Mouse (Mus musculus) kidney, embryonic 16.5 days (tissue): ENCODE results near the gene Ctdnep1. TPM values are rescaled to one million over a fixed set of nuclear protein-coding genes. Genes with fewer than 3 reads are reported as not detected.

Experiments
- ATAC-seq: fragments of 200-750 bp; cut with Nextera tagmentation; 2 replicates; pipeline ENCODE4 v1.8.0; 2017; ENCODE audit warnings: moderate TSS enrichment; ENCODE audit not compliant: low FRiP score, low TSS enrichment
- H3K27ac ChIP-seq: fragments of 300-500 bp; sonication (generic); 2 replicates; pipeline ENCODE4 v1.5.1; 2014; ENCODE audit warnings: low read length
- H3K27me3 ChIP-seq: fragments of 300-500 bp; sonication (generic); 2 replicates; pipeline ENCODE4 v1.6.1; 2014; ENCODE audit warnings: low read length, control low read depth, mixed read lengths; ENCODE audit not compliant: insufficient read depth
- H3K36me3 ChIP-seq: fragments of 300-500 bp; sonication (generic); 2 replicates; pipeline ENCODE4 v1.6.1; 2014; ENCODE audit warnings: low read length, control low read depth, mixed read lengths; ENCODE audit not compliant: insufficient read depth
- H3K4me1 ChIP-seq: fragments of 300-500 bp; sonication (generic); 2 replicates; pipeline ENCODE4 v1.6.1; 2014; ENCODE audit warnings: low read length, control low read depth, mixed read lengths; ENCODE audit not compliant: insufficient read depth
- H3K4me2 ChIP-seq: fragments of 300-500 bp; sonication (generic); replicated peaks from 2 replicates; pipeline ENCODE4 v1.6.1; 2014; ENCODE audit warnings: low read depth, low read length
- H3K4me3 ChIP-seq: fragments of 300-500 bp; sonication (generic); 2 replicates; pipeline ENCODE4 v1.5.1; 2014; ENCODE audit warnings: mild to moderate bottlenecking, low read length
- H3K9ac ChIP-seq: fragments of 300-500 bp; sonication (generic); replicated peaks from 2 replicates; pipeline ENCODE4 v1.6.1; 2014; ENCODE audit warnings: low read length
- H3K9me3 ChIP-seq: fragments of 300-500 bp; sonication (generic); 2 replicates; pipeline ENCODE4 v1.6.1; 2016; ENCODE audit warnings: low read length, control low read depth
- WGBS: fragments of 180-500 bp; shearing (Covaris S2); extraction: QIAGEN DNeasy Blood & Tissue Kit; methylation state at CpG from one replicate; pipeline ENCODE4 v1.1.7; 2014; 5-methylcytosine and 5-hydroxymethylcytosine counted together
- polyA plus RNA-seq: library from polyadenylated mRNA; unstranded; fragments of >200 nt; fragmentation: Nextera tagmentation; extraction: Ambion mirVana; gene quantifications from 2 replicates; pipeline ENCODE4 v1.2.1, GENCODE M21; 2015

The Ctdnep1 gene
- polyA plus RNA-seq, 1 experiment from 2014 or later, result 35.8 TPM

GRCm38 (mm10) chr11:70000396-70000898, 19.5 kb downstream of the Ctdnep1 start, which contains the start of gene Dvl2:
Dvl2 (plus strand) TSS chr11:70000595.
- Histone ChIP-seq H3K36me3 (peaks cover 34% of the 10 kb centered on the region), H3K27ac (peak within 1 kb of the TSS; percentile 97), H3K4me3 (peak within 1 kb of the TSS; percentile 80), H3K9me3 (no peaks in the 10 kb centered on the region), H3K9ac (peak within 1 kb of the TSS; percentile 87), H3K27me3 (no peaks in the 10 kb centered on the region), H3K4me1 (peaks cover 36% of the 10 kb centered on the region), H3K4me2 (peak within 1 kb of the TSS; percentile 82)
- ATAC-seq, result peak; percentile 33
- 1% methylated on average over 48 of the region's 48 CpGs for WGBS

- ATAC-seq, result no peak
- Histone ChIP-seq H3K27me3 (no peaks in the 10 kb centered on the region), H3K27ac (peak overlapping the region; percentile 97), H3K4me2 (peak overlapping the region; percentile 82), H3K9me3 (no peaks in the 10 kb centered on the region), H3K4me1 (peaks cover 36% of the 10 kb centered on the region), H3K4me3 (peak overlapping the region; percentile 80), H3K9ac (peak overlapping the region; percentile 87), H3K36me3 (peaks cover 41% of the 10 kb centered on the region)
- WGBS, result 11% methylated on average over 8 of the region's 8 CpGs
Measured at GRCm38 (mm10) chr11:70001159-70001558, 20.2 kb downstream of the Ctdnep1 start.

- peaks cover 48% of the 10 kb centered on the region for H3K36me3 ChIP-seq
- no peaks in the 10 kb centered on the region for H3K9me3 ChIP-seq
- peak overlapping the region; percentile 80 for H3K4me3 ChIP-seq
- H3K4me1 ChIP-seq, result peaks cover 36% of the 10 kb centered on the region
- peak overlapping the region; percentile 87 for H3K9ac ChIP-seq
- H3K27ac ChIP-seq, result no peak overlapping the region
- no peak for ATAC-seq
- H3K27me3 ChIP-seq, result no peaks in the 10 kb centered on the region
- peak overlapping the region; percentile 82 for H3K4me2 ChIP-seq
Measured at GRCm38 (mm10) chr11:70001865-70002264, 20.9 kb downstream of the Ctdnep1 start.

GRCm38 (mm10) chr11:70002471-70002870, 21.5 kb downstream of the Ctdnep1 start:
- Histone ChIP-seq H3K9me3 (no peaks in the 10 kb centered on the region), H3K27ac (no peak overlapping the region), H3K4me2 (peak overlapping the region; percentile 82), H3K4me3 (no peak overlapping the region), H3K4me1 (peaks cover 33% of the 10 kb centered on the region), H3K9ac (0 out of 2 replicates have a peak overlapping the region, but pooled peaks have one; percentile 15), H3K27me3 (no peaks in the 10 kb centered on the region), H3K36me3 (peaks cover 54% of the 10 kb centered on the region)
- no peak for ATAC-seq
- 86% methylated on average over 2 of the region's 2 CpGs for WGBS

GRCm38 (mm10) chr11:70005521-70005920, 24.6 kb downstream of the Ctdnep1 start:
- WGBS, result 56% methylated on average over 5 of the region's 5 CpGs
- Histone ChIP-seq H3K36me3 (peaks cover 61% of the 10 kb centered on the region), H3K4me2 (no peak overlapping the region), H3K27me3 (no peaks in the 10 kb centered on the region), H3K4me3 (no peak overlapping the region), H3K4me1 (peaks cover 25% of the 10 kb centered on the region), H3K9me3 (no peaks in the 10 kb centered on the region), H3K9ac (no peak overlapping the region), H3K27ac (no peak overlapping the region)
- ATAC-seq, result peak; percentile 36; the same call in 1 of the 2 replicates

- Histone ChIP-seq H3K9me3 (no peaks in the 10 kb centered on the region), H3K9ac (no peak overlapping the region), H3K27me3 (no peaks in the 10 kb centered on the region), H3K36me3 (peaks cover 85% of the 10 kb centered on the region), H3K4me2 (no peak overlapping the region), H3K4me1 (peaks cover 12% of the 10 kb centered on the region), H3K4me3 (no peak overlapping the region), H3K27ac (no peak overlapping the region)
- no peak for ATAC-seq
- WGBS, result 73% methylated on average over 6 of the region's 6 CpGs
Measured at GRCm38 (mm10) chr11:70010033-70010432, 29.1 kb downstream of the Ctdnep1 start.

- no peaks in the 10 kb centered on the region for H3K9me3 ChIP-seq
Measured at GRCm38 (mm10) chr11:70010548-70010947, 29.6 kb downstream of the Ctdnep1 start.

GRCm38 (mm10) chr11:70010961-70011360, 30.0 kb downstream of the Ctdnep1 start:
- no peak for ATAC-seq
- no peaks in the 10 kb centered on the region for H3K27me3 ChIP-seq
- H3K27ac ChIP-seq, result no peak overlapping the region
- no peak overlapping the region for H3K4me2 ChIP-seq
- peaks cover 16% of the 10 kb centered on the region for H3K4me1 ChIP-seq
- no peak overlapping the region for H3K4me3 ChIP-seq
- H3K36me3 ChIP-seq, result peaks cover 76% of the 10 kb centered on the region
- H3K9me3 ChIP-seq, result no peaks in the 10 kb centered on the region
- 87% methylated on average over 10 of the region's 10 CpGs for WGBS
- no peak overlapping the region for H3K9ac ChIP-seq

More at GRCm38 (mm10) chr11:70010548-70010947, 29.6 kb downstream of the Ctdnep1 start:
- H3K27ac ChIP-seq, result no peak overlapping the region
- WGBS, result 83% methylated on average over 12 of the region's 12 CpGs
- peaks cover 14% of the 10 kb centered on the region for H3K4me1 ChIP-seq
- no peak for ATAC-seq
- no peaks in the 10 kb centered on the region for H3K27me3 ChIP-seq
- no peak overlapping the region for H3K4me2 ChIP-seq
- peaks cover 80% of the 10 kb centered on the region for H3K36me3 ChIP-seq
- H3K9ac ChIP-seq, result no peak overlapping the region
- no peak overlapping the region for H3K4me3 ChIP-seq

GRCm38 (mm10) chr11:70012931-70013330, 32.0 kb downstream of the Ctdnep1 start:
- no peak for ATAC-seq
- Histone ChIP-seq H3K27ac (no peak overlapping the region), H3K4me2 (no peak overlapping the region), H3K4me3 (no peak overlapping the region), H3K27me3 (no peaks in the 10 kb centered on the region), H3K9ac (no peak overlapping the region), H3K9me3 (no peaks in the 10 kb centered on the region), H3K4me1 (peaks cover 29% of the 10 kb centered on the region), H3K36me3 (peaks cover 57% of the 10 kb centered on the region)
- 89% methylated on average over 9 of the region's 9 CpGs for WGBS

- Histone ChIP-seq H3K9ac (no peak overlapping the region), H3K9me3 (no peaks in the 10 kb centered on the region), H3K27me3 (no peaks in the 10 kb centered on the region), H3K4me3 (no peak overlapping the region), H3K36me3 (peaks cover 52% of the 10 kb centered on the region), H3K4me1 (peaks cover 32% of the 10 kb centered on the region), H3K4me2 (no peak overlapping the region), H3K27ac (no peak overlapping the region)
- ATAC-seq, result no peak
- WGBS, result 87% methylated on average over 3 of the region's 3 CpGs
Measured at GRCm38 (mm10) chr11:70013408-70013807, 32.5 kb downstream of the Ctdnep1 start.
